Mouse (Mus musculus): Measurements from ENCODE around the gene Tmem107. TPM values are rescaled to one million over a fixed set of nuclear protein-coding genes. Genes with fewer than 3 reads are reported as not detected.

Tmem107 gene
- polyA plus RNA-seq, 1 experiment from 2014 or later, result 137 TPM

DNA sequence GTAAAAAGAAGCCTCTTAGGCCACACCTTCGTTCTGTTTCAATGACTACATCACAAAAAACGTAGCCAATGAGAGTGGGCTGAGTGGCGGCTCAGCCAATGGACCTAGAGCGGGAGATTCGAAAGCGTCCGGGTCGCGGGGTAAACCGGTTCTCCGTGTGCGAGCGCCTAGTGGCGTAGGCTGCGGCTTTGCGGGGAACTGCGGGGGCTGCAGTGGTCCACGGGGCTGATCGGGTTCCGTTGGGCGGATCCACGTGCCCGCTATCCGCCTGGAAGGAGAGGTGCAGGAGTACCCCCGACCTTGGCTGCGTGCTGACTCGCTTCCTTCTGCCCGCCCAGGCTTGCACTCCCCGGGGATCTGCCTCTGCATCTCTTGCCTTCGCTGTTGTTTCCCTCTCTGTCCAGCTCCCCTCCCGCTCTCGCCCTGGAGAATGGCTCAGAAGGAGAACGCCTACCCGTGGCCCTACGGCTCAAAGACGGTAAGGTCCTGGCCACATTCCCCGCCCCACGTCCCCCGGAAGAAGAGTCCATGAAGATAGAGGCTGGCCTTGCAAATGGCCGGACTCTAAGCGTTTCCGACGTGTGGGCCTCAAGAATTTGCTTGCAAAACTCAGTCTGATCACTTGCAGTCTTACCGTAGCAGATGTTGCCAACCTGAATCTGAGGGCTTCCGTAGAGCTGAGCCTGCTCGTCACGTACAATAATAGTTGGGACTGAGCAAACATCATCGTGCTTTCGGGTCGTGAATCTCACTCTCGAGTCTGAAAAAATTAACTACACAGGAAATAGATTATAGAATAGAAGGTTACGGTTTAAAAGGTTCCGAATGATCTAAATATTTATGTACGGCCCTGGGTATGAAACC, 24.8 kb upstream of the Tmem107 start, which contains the start of gene Aurkb:
Gene Aurkb, plus strand, starts transcription at position 117 of the 864 bp plus-strand sequence.
- H3K36me3 ChIP-seq, result peaks cover 21% of the 10 kb centered on the region
- ATAC-seq (ENCODE audit: insufficient number of reproducible peaks, low FRiP score, low TSS enrichment, low read depth), result peak; percentile 68
- H3K4me1 ChIP-seq, result peaks cover 27% of the 10 kb centered on the region
- H3K4me2 ChIP-seq (replicated peaks), result peak within 1 kb of the TSS; percentile 84
- H3K4me3 ChIP-seq (replicated peaks), result peak within 1 kb of the TSS; percentile 84
- H3K9ac ChIP-seq, result peak within 1 kb of the TSS; percentile 63
- H3K27ac ChIP-seq (replicated peaks), result peak within 1 kb of the TSS; percentile 87
- under 1% methylated on average over 54 of the region's 54 CpGs for WGBS
- no peaks in the 10 kb centered on the region for H3K27me3 ChIP-seq
- no peaks in the 10 kb centered on the region for H3K9me3 ChIP-seq (replicated peaks)

DNA sequence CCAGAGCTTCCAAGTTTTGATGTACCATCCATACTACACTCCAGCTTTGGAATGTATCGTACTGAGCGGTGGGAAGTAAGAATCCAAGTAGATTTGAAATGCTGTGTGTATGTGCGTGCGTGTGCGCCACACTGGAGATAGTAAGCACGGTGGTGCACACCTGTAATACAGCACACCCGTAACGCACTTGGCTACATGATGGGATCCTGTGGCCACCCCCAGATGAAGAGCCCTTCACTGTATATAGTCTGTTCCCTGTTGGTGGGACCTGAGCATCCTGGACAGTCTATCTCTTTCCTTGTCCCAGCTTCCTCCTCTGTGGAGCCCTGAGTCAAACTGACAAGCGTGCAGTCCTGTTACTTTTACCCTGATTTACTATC, 24.2 kb upstream of the Tmem107 start:
- ATAC-seq (ENCODE audit: insufficient number of reproducible peaks, low FRiP score, low TSS enrichment, low read depth), result no peak
- Histone ChIP-seq H3K27me3 (no peaks in the 10 kb centered on the region), H3K36me3 (peaks cover 26% of the 10 kb centered on the region), H3K4me1 (peaks cover 27% of the 10 kb centered on the region), H3K4me3 (replicated peaks) (peak overlapping the region; percentile 84), H3K4me2 (replicated peaks) (peak overlapping the region; percentile 84), H3K27ac (replicated peaks) (peak overlapping the region; percentile 87), H3K9me3 (replicated peaks) (no peaks in the 10 kb centered on the region), H3K9ac (peak overlapping the region; percentile 63)
- WGBS, result 9% methylated on average over 9 of the region's 9 CpGs

DNA sequence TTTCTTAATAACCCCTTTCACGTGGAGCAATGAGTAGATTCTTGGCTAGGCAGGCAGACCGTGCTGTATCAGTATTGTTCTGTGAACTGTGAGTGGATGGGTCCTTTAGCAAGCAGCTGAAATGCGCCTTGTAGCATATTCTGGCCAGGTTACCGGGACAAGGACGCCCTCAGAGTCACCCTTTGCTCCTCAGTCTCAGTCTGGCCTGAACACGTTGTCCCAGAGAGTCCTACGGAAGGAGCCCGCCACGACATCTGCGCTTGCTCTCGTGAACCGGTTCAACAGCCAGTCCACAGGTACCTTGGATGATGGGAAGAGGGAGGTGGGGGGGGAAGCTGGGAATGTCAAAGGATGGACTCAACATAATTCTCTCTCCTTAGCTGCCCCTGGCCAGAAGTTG, 23.0 kb upstream of the Tmem107 start:
- 89% methylated on average over 12 of the region's 12 CpGs for WGBS
- no peak for ATAC-seq (ENCODE audit: insufficient number of reproducible peaks, low FRiP score, low TSS enrichment, low read depth)

DNA sequence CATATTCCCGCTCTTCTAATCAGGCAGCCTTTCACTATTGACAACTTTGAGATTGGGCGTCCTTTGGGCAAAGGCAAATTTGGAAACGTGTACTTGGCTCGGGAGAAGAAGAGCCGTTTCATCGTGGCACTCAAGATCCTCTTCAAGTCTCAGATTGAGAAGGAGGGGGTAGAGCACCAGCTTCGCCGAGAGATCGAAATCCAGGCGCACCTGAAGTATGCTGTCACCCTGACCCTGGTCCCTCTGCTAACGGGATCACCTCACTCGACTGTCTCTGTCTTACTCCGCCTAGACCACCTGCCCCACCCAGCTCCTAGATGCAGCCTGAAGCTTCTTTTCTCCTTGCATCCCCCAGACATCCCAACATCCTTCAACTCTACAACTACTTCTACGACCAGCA, 22.5 kb upstream of the Tmem107 start:
- 95% methylated on average over 14 of the region's 14 CpGs for WGBS
- H3K27me3 ChIP-seq, result no peaks in the 10 kb centered on the region

More for the DNA sequence above, 23.0 kb upstream of the Tmem107 start:
- peak overlapping the region; percentile 84; the same call in 1 of the 2 replicates for H3K4me3 ChIP-seq (replicated peaks)
- no peaks in the 10 kb centered on the region for H3K27me3 ChIP-seq
- peaks cover 29% of the 10 kb centered on the region for H3K36me3 ChIP-seq
- H3K9me3 ChIP-seq (replicated peaks), result no peaks in the 10 kb centered on the region
- H3K4me2 ChIP-seq (replicated peaks), result peak overlapping the region; percentile 84
- H3K9ac ChIP-seq, result no peak overlapping the region
- peaks cover 27% of the 10 kb centered on the region for H3K4me1 ChIP-seq
- no peak overlapping the region for H3K27ac ChIP-seq (replicated peaks)

DNA sequence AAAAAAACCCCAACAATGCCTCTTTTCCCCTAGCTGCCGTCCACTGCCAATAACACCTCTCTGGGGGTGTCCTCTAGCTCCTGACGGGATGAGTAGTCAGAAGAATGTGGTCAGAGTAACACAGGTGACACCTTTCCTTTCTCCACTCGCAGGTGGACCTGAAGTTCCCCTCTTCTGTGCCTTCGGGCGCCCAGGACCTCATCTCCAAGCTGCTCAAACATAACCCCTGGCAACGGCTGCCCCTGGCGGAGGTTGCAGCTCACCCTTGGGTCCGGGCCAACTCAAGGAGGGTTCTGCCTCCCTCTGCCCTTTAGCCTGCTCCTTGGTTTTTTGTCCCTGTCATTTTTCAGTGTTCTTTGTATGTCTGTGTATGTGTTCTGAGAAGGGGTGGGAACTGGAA, 19.9 kb upstream of the Tmem107 start:
- H3K36me3 ChIP-seq, result peaks cover 29% of the 10 kb centered on the region
- no peak overlapping the region for H3K4me3 ChIP-seq (replicated peaks)
- no peak overlapping the region for H3K9ac ChIP-seq
- H3K27ac ChIP-seq (replicated peaks), result no peak overlapping the region
- no peaks in the 10 kb centered on the region for H3K27me3 ChIP-seq
- 94% methylated on average over 8 of the region's 8 CpGs for WGBS
- no peak overlapping the region for H3K4me2 ChIP-seq (replicated peaks)
- ATAC-seq (ENCODE audit: insufficient number of reproducible peaks, low FRiP score, low TSS enrichment, low read depth), result no peak
- H3K4me1 ChIP-seq, result peaks cover 27% of the 10 kb centered on the region
- H3K9me3 ChIP-seq (replicated peaks), result no peaks in the 10 kb centered on the region

More for the DNA sequence above, 22.5 kb upstream of the Tmem107 start:
- Histone ChIP-seq H3K27ac (replicated peaks) (no peak overlapping the region), H3K9ac (no peak overlapping the region), H3K4me3 (replicated peaks) (no peak overlapping the region), H3K9me3 (replicated peaks) (no peaks in the 10 kb centered on the region), H3K4me1 (peaks cover 27% of the 10 kb centered on the region), H3K4me2 (replicated peaks) (no peak overlapping the region), H3K36me3 (peaks cover 29% of the 10 kb centered on the region)
- no peak for ATAC-seq (ENCODE audit: insufficient number of reproducible peaks, low FRiP score, low TSS enrichment, low read depth)

DNA sequence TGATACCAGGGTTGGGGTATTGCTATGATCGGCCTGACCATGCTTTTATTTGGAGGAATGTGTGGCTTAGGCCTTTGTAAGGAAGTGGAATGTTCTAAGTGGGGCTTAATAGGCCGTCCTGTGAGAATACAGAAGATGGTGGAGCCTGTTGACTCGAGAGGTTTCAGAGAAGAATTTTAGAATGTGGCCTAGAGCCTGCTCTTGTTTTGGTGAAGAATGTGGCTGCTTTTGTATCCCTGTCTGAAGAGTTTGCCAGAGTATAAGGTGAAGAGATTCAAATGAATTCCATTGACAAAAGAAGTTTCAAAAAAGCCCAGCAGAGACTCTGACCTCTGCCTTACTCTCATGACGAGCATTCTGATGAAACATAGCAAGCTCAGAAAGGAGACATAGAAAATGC, 18.8 kb upstream of the Tmem107 start:
- WGBS, result 83% methylated on average over 4 of the region's 4 CpGs
- H3K36me3 ChIP-seq, result peaks cover 29% of the 10 kb centered on the region
- no peak for ATAC-seq (ENCODE audit: insufficient number of reproducible peaks, low FRiP score, low TSS enrichment, low read depth)

DNA sequence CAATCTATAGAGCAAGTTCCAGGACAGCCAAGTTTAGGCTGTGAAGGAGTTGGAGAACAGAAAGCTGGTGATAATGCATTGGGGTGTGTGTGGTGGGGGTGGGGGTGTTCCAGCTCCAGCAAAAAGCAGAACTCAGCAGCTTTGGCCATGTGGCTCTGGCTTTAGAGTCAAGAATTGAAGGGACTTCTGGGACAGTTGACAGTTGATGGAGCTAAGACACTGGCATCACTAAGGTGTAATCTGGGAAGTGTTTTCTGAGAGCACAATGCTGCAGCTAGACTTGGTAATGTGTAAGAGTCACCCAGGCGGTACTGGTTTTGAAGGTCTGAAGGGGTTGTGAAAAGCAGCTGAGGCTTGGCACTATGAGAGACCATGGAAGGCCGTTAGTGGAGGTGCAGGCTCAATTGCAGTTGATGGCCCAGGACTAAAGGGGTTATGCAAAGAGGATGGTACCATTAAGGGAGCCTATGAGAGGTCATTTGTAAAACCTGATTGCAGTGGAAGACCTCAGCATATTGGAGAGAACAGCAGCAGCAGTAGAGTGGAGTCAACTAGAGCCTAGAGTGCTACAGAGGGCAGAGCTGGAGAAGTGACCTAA, 17.7 kb upstream of the Tmem107 start:
- WGBS, result 92% methylated on average over 2 of the region's 2 CpGs
- H3K4me3 ChIP-seq (replicated peaks), result no peak overlapping the region
- peaks cover 29% of the 10 kb centered on the region for H3K36me3 ChIP-seq

More for the DNA sequence above, 18.8 kb upstream of the Tmem107 start:
- peaks cover 20% of the 10 kb centered on the region for H3K4me1 ChIP-seq
- no peak overlapping the region for H3K4me2 ChIP-seq (replicated peaks)
- no peaks in the 10 kb centered on the region for H3K9me3 ChIP-seq (replicated peaks)
- H3K27ac ChIP-seq (replicated peaks), result no peak overlapping the region
- no peak overlapping the region for H3K9ac ChIP-seq
- no peaks in the 10 kb centered on the region for H3K27me3 ChIP-seq
- H3K4me3 ChIP-seq (replicated peaks), result no peak overlapping the region

DNA sequence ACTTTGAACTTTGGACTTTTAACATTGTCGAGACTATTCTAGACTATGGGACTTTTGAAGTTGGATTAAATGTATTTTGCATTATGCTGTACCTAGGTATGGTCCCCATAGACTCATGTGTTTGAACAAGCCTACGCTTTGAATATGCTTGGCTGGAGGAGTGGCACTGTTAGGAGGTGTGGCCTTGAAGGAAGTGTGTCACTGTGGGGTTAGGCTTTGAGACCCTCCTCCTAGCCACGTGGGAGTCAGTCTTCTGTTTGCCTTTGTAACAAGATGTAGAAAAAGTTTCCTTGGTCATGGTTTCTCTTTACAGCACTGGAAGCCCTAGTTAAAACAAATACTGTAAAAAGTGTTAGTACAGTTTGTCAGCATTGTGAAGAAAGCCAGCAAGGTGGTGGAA, 16.8 kb upstream of the Tmem107 start:
- ATAC-seq (ENCODE audit: insufficient number of reproducible peaks, low FRiP score, low TSS enrichment, low read depth), result no peak
- Histone ChIP-seq H3K36me3 (peaks cover 23% of the 10 kb centered on the region), H3K4me1 (peaks cover 11% of the 10 kb centered on the region; the same call in 1 of the 2 replicates), H3K9me3 (replicated peaks) (no peaks in the 10 kb centered on the region), H3K4me2 (replicated peaks) (no peak overlapping the region), H3K9ac (no peak overlapping the region), H3K27me3 (no peaks in the 10 kb centered on the region), H3K4me3 (replicated peaks) (no peak overlapping the region), H3K27ac (replicated peaks) (no peak overlapping the region)
- 68% methylated on average over 3 of the region's 3 CpGs for WGBS

More for the DNA sequence above, 17.7 kb upstream of the Tmem107 start:
- Histone ChIP-seq H3K27me3 (no peaks in the 10 kb centered on the region), H3K4me2 (replicated peaks) (no peak overlapping the region), H3K9me3 (replicated peaks) (no peaks in the 10 kb centered on the region), H3K9ac (no peak overlapping the region), H3K4me1 (peaks cover 12% of the 10 kb centered on the region; the same call in 1 of the 2 replicates), H3K27ac (replicated peaks) (no peak overlapping the region)
- no peak for ATAC-seq (ENCODE audit: insufficient number of reproducible peaks, low FRiP score, low TSS enrichment, low read depth)

DNA sequence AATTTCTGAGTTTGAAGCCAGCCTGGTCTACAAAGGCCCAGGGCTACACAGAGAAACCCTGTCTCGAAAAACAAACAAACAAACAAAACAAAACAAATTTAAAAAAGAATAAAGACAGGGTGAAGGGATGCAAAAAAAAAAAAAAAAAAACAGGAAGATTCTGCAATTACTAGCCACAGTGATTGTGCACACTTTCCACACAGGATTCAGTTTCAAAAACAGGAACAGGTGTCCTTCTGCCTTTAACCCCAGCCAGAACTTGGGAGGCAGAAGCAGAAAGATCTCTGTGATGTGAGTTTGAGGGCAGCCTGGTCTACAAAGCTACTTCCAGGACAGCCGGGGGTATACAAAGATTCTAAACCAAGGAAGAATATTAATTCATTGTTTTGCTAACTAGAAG, 12.3 kb upstream of the Tmem107 start:
- Histone ChIP-seq H3K27ac (replicated peaks) (peak overlapping the region; percentile 94), H3K36me3 (no peaks in the 10 kb centered on the region), H3K9ac (peak overlapping the region; percentile 47), H3K4me3 (replicated peaks) (peak overlapping the region; percentile 96), H3K4me1 (peaks cover 23% of the 10 kb centered on the region), H3K9me3 (replicated peaks) (no peaks in the 10 kb centered on the region), H3K4me2 (replicated peaks) (peak overlapping the region; percentile 70), H3K27me3 (no peaks in the 10 kb centered on the region)
- WGBS, result 57% methylated on average over 2 of the region's 2 CpGs
- no peak for ATAC-seq (ENCODE audit: insufficient number of reproducible peaks, low FRiP score, low TSS enrichment, low read depth)

DNA sequence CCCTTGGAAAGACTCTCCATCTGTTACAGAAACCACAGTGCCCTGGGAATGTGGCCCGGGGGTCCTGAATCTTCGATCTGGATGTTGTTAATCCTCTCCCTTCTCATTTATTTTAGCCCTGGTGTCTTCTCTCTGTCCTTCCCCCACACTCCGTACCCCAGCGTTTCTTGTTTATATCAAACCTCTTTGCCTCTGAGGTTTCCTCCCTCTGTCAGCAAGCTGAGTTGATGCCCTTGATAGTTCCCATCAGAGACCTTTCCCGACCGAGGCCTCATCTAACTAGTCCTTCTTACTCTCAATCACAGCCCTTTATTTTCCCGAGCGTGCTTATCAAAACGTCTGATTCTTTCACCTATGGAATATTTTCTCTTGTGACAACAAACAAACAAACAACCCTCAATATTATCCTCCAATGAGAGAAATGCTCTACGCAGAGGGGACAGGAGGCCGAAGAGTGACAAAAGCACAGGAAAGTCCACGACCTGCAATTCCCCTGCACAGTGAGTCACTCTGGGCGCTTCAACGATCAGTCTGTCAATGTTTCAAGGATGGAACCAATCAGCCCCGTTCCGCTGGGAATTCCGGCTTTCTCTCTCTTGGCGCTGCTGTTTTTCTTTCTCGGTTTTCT, 11.8 kb upstream of the Tmem107 start:
- Histone ChIP-seq H3K27me3 (no peaks in the 10 kb centered on the region), H3K4me2 (replicated peaks) (peak overlapping the region; percentile 70), H3K36me3 (no peaks in the 10 kb centered on the region), H3K27ac (replicated peaks) (peak overlapping the region; percentile 94), H3K9ac (peak overlapping the region; percentile 60), H3K9me3 (replicated peaks) (no peaks in the 10 kb centered on the region), H3K4me1 (peaks cover 23% of the 10 kb centered on the region), H3K4me3 (replicated peaks) (peak overlapping the region; percentile 96)
- ATAC-seq (ENCODE audit: insufficient number of reproducible peaks, low FRiP score, low TSS enrichment, low read depth), result no peak
- under 1% methylated on average over 19 of the region's 19 CpGs for WGBS

DNA sequence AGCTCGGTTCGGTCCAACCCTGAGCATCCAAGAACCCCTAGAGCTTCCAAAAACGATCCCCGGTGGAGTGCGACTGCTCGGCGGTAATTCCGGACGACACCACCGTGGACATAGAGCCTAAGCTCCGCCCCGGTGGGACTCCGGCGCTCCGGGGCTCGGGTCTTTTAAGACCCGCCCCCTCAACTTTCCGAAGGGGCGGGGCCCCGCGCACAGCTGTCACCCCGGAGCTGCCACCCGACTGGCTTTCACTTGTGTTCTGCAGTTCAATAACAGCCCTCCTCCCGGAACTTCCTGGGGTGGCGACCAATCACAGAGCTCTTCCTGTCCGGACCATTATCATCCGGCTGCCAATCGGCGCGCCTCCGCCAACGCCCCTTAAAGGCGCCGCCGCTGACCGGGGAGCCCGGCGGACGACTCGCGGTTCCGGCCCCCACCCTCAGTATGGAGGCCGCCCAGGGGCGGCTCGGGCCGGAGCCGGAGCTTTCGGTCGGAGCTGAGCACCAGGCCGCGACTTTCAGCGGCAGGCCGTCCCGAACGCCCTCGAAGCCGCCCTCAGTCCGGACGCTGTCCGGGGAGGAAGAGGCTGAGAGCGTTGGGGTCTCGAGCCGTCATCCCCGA, 11.1 kb upstream of the Tmem107 start, which contains the start of gene Borcs6:
Gene Borcs6, plus strand, starts transcription at position 361 of the 618 bp plus-strand sequence.
- Histone ChIP-seq H3K4me3 (replicated peaks) (peak within 1 kb of the TSS; percentile 96), H3K36me3 (no peaks in the 10 kb centered on the region), H3K27me3 (no peaks in the 10 kb centered on the region), H3K27ac (replicated peaks) (peak within 1 kb of the TSS; percentile 94), H3K4me1 (peaks cover 29% of the 10 kb centered on the region), H3K9me3 (replicated peaks) (no peaks in the 10 kb centered on the region), H3K4me2 (replicated peaks) (peak within 1 kb of the TSS; percentile 70), H3K9ac (peak within 1 kb of the TSS; percentile 90)
- peak; percentile 94 for ATAC-seq (ENCODE audit: insufficient number of reproducible peaks, low FRiP score, low TSS enrichment, low read depth)
- under 1% methylated on average over 64 of the region's 64 CpGs for WGBS

Data from embryonic facial prominence, embryonic 15.5 days (tissue).